Mouse (Mus musculus): ENCODE data around the gene Gldn. TPM values are rescaled to one million over a fixed set of nuclear protein-coding genes. Genes with fewer than 3 reads are reported as not detected.

Gldn gene
- under 0.01 TPM in 1 of 2 replicates, not detected in the other for polyA plus RNA-seq (2012; rRNA removed)

DNA sequence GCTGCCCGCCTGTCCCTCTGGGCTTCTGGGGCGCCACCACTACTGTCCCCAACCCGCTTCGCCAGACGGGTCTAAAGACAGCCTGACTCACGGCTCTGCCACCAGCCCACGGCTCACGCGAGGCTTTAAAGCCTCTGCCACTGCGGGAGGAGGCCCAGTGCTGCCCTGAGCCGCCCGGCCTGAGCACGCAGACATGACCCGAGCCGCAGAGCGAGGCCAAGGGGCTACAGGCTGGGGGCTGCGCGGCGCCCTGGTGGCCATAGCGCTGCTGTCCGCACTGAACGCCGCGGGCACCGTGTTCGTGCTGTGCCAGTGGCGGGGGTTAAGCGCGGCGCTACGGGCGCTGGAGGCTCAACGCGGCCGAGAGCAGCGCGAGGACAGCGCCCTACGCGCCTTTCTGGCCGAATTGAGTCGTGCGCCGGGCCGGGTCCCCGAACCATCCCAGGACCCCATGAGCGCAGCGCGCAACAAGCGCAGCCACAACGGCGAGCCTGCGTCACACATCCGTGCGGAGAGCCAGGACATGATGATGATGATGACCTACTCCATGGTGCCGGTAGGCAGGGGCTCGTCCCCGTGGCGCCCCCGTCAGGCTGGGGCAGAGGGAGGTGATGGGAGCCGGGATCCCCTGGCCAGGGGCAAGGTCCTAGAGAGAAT is at the start of gene Gldn:
Gene Gldn, plus strand, starts transcription at position 156 of the 657 bp plus-strand sequence.

DNA sequence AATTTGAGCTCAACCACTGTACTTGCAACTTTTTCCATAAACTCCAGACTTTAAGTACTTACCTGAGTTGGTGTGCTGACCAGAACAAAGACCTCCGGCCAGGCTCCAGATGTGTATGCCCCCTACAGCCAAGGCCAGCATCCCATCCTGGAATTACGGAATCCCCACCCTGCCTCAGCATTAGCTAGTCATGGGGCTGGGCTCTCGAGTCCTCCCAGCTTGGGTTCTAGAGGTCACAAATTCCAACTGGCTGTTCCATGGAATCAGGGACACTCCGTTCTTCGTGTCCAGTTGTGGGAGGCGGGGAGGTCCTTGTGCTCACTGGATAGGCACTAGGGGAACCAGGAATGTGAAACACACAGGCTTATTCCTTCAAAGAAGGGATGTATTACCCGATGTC is 18.3 kb upstream of the Gldn start, which contains the start of gene Cyp19a1:
Gene Cyp19a1, minus strand, starts transcription at position 101 of the 400 bp plus-strand sequence.

Other genes starting within 250 kb of the Gldn start
- gene Tnfaip8l3, start 218.1 kb upstream of the Gldn start, polyA plus RNA-seq (2012; rRNA removed): 0.09 and 0.11 TPM in 2 replicates
- gene Cyp19a1, start 18.4 kb upstream of the Gldn start, polyA plus RNA-seq (2012; rRNA removed): not detected in 2 replicates
- 4.6 and 5.2 TPM in 2 replicates for gene Dmxl2, start 215.1 kb downstream of the Gldn start, polyA plus RNA-seq (2012; rRNA removed)